Mouse (Mus musculus): Measurements from ENCODE around the gene Slc52a3.

GRCm38 (mm10) chr2:152011724-152012123, 15.4 kb downstream of the Slc52a3 start:
- no peak for TF ChIP-seq CTCF (IDR thresholded peaks at IDR 0.05; ENCODE audit: low read depth, low read length)
- TF ChIP-seq POLR2A (IDR thresholded peaks at IDR 0.05; ENCODE audit: insufficient read depth, low read length), result no peak

Data from ES-Bruce4 (cell line).